ENCODE assay signal across 16 mouse cellular contexts in genomic region chr6:90635081-90635480, GRCm38 (mm10).
"Had no signal": no experiment of that assay in that cellular context is flagged by ENCODE, and none has a peak within 500 bp of the region (broad histone marks: within the 10 kb centered on the region; RNA-seq: fewer than 3 reads in every experiment).

No protein-coding gene starts in this region.

- H3K9ac ChIP-seq: lung, embryonic 14.5 days; midbrain, embryonic 12.5 days; neural tube, embryonic 13.5 days; neural tube, embryonic 15.5 days had no signal

- H3K27me3 ChIP-seq: midbrain, embryonic 12.5 days; neural tube, embryonic 13.5 days; neural tube, embryonic 15.5 days had no signal

- H3K27ac ChIP-seq: midbrain, embryonic 10.5 days; midbrain, embryonic 12.5 days; neural tube, embryonic 13.5 days; neural tube, embryonic 15.5 days had no signal

- H3K4me3 ChIP-seq: midbrain, embryonic 10.5 days; midbrain, embryonic 12.5 days; myocyte; neural tube, embryonic 13.5 days; neural tube, embryonic 15.5 days had no signal

- H3K4me2 ChIP-seq: lung, embryonic 14.5 days; midbrain, embryonic 12.5 days; neural tube, embryonic 13.5 days; neural tube, embryonic 15.5 days had no signal

- H3K9me3 ChIP-seq: midbrain, embryonic 10.5 days; midbrain, embryonic 12.5 days; neural tube, embryonic 13.5 days; neural tube, embryonic 15.5 days had no signal

- H3K36me3 ChIP-seq: midbrain, embryonic 10.5 days; midbrain, embryonic 12.5 days; neural tube, embryonic 15.5 days had no signal

- H3K4me1 ChIP-seq: midbrain, embryonic 12.5 days; neural tube, embryonic 13.5 days; neural tube, embryonic 15.5 days had no signal

- DNase-seq: lung, adult 18-20 months; lung, embryonic 14.5 days; lung, postnatal 10 days; lung, postnatal 4 days; midbrain, embryonic 14.5 days; right cerebral cortex, postnatal 14 days; spleen, adult 18-20 months; thymus, adult 18-20 months; thymus, postnatal 14 days; thymus, postnatal 36 days had no signal

- ATAC-seq: midbrain, embryonic 16.5 days had no signal
